Mouse (Mus musculus) adrenal gland, adult 18-20 months (tissue): ENCODE measurements around the gene Ssbp3. TPM values are rescaled to one million over a fixed set of nuclear protein-coding genes. Genes with fewer than 3 reads are reported as not detected.

Experiments used
- DNase-seq, 2 experiments: peaks; one replicate each; pipeline ENCODE4 v3.0.0; 2021 to 2022; ENCODE audit warnings: low spot score in 2 of 2
- total RNA-seq, 2 experiments: library from RNA; stranded (reverse); gene quantifications; 1 replicate in 1 of 2; 2 replicates in 1 of 2; pipeline ENCODE4 v1.2.3; 2021

Gene Ssbp3
- total RNA-seq, 2 experiments from 2014 or later = 70.5 to 75.9 TPM

- DNase-seq = no peak
These were observed 171.7 kb downstream of the Ssbp3 start for GRCm38 (mm10) chr4:107082185-107082584.

- no peak for DNase-seq
These were observed 172.6 kb downstream of the Ssbp3 start for GRCm38 (mm10) chr4:107083126-107083525.

- DNase-seq = peak in 1 of 2 experiments; percentile 44
These were observed 173.8 kb downstream of the Ssbp3 start for GRCm38 (mm10) chr4:107084343-107084742.

GRCm38 (mm10) chr4:107084858-107085257, 174.4 kb downstream of the Ssbp3 start:
- peak in 1 of 2 experiments; percentile 37 for DNase-seq

GRCm38 (mm10) chr4:107091696-107092095, 181.2 kb downstream of the Ssbp3 start:
- DNase-seq = peak in 1 of 2 experiments; percentile 62

GRCm38 (mm10) chr4:107094484-107095187, 184.1 kb downstream of the Ssbp3 start:
- DNase-seq = no peak

GRCm38 (mm10) chr4:107096043-107096442, 185.5 kb downstream of the Ssbp3 start:
- DNase-seq = no peak

- no peak for DNase-seq
These were observed 186.4 kb downstream of the Ssbp3 start, which contains the start of gene Cdcp2 for GRCm38 (mm10) chr4:107096841-107097373. Cdcp2 (plus strand) TSS chr4:107096891.

GRCm38 (mm10) chr4:107097871-107098270, 187.4 kb downstream of the Ssbp3 start:
- DNase-seq = no peak

GRCm38 (mm10) chr4:107098375-107098774, 187.9 kb downstream of the Ssbp3 start:
- no peak for DNase-seq

GRCm38 (mm10) chr4:107098791-107099525, 188.5 kb downstream of the Ssbp3 start:
- DNase-seq = no peak

Other genes with a start within 250 kb of the Ssbp3 start
- gene Ttc4, start 231.8 kb upstream of the Ssbp3 start, total RNA-seq = 10 to 100 TPM; 21.9 to 22.1 TPM
- gene Mroh7, start 179.8 kb upstream of the Ssbp3 start, total RNA-seq = 1 to 10 TPM; 1.5 to 1.7 TPM
- gene Fam151a, start 176.8 kb upstream of the Ssbp3 start, total RNA-seq = under 1 TPM; 0.20 to 0.26 TPM
- gene Acot11, start 105.7 kb upstream of the Ssbp3 start, total RNA-seq = 100 to 1,000 TPM in 1 of 2 experiments, 10 to 100 TPM in 1; 99.8 to 239 TPM
- 100 to 1,000 TPM in 1 of 2 experiments, 10 to 100 TPM in 1; 94.2 to 105 TPM for gene Mrpl37, start 156.2 kb downstream of the Ssbp3 start, total RNA-seq
- gene Cyb5rl, start 156.3 kb downstream of the Ssbp3 start, total RNA-seq = 10 to 100 TPM; 19.8 to 23.1 TPM
- not detected for gene Cdcp2, start 186.2 kb downstream of the Ssbp3 start, total RNA-seq